Mouse (Mus musculus) thymus, adult 2 months (tissue): ENCODE measurements around the gene Serpinb13. TPM values are rescaled to one million over a fixed set of nuclear protein-coding genes. Genes with fewer than 3 reads are reported as not detected.

Source experiments
- DNase-seq: peaks from one replicate; pipeline ENCODE4 v3.0.0; 2021
- H3K27ac ChIP-seq: fragments of 200-500 bp; 2 replicates; pipeline ENCODE4 v1.5.1; 2012; ENCODE audit warnings: low read length, control low read depth; ENCODE audit not compliant: control insufficient read depth, insufficient read depth
- H3K27me3 ChIP-seq: fragments of 200-500 bp; 2 replicates; pipeline ENCODE4 v1.6.1; 2012; ENCODE audit warnings: mild to moderate bottlenecking, low read length, moderate library complexity, mixed read lengths; ENCODE audit not compliant: control insufficient read depth, insufficient read depth
- H3K36me3 ChIP-seq: fragments of 200-500 bp; 2 replicates; pipeline ENCODE4 v1.6.1; 2012; ENCODE audit warnings: mild to moderate bottlenecking, low read length, moderate library complexity; ENCODE audit not compliant: control insufficient read depth, insufficient read depth
- H3K4me1 ChIP-seq: fragments of 200-500 bp; replicated peaks from 2 replicates; pipeline ENCODE4 v1.6.1; 2012; ENCODE audit warnings: low read length; ENCODE audit not compliant: control insufficient read depth, insufficient read depth
- H3K4me3 ChIP-seq: fragments of 200-500 bp; 2 replicates; pipeline ENCODE4 v1.5.1; 2012; ENCODE audit warnings: mild to moderate bottlenecking, low read length, control low read depth, moderate library complexity; ENCODE audit not compliant: control insufficient read depth, insufficient read depth
- CTCF ChIP-seq: fragments of 200-500 bp; IDR thresholded peaks from 2 replicates; pipeline ENCODE4 v1.5.1; 2012; ENCODE audit warnings: mild to moderate bottlenecking, control low read depth, low read length, moderate library complexity, borderline replicate concordance; ENCODE audit not compliant: control insufficient read depth, poor library complexity, insufficient read depth; ENCODE audit errors: extremely low read depth
- POLR2A ChIP-seq: fragments of 200-500 bp; IDR thresholded peaks from 2 replicates; pipeline ENCODE4 v1.6.1; 2012; ENCODE audit warnings: mild to moderate bottlenecking, low read length, control low read depth, moderate library complexity; ENCODE audit not compliant: control insufficient read depth, poor library complexity, insufficient read depth; ENCODE audit errors: extremely low read depth
- WGBS: fragments of 180-500 bp; shearing (Covaris S2); methylation state at CpG from one replicate; pipeline ENCODE4 v1.1.7; 2018; 5-methylcytosine and 5-hydroxymethylcytosine counted together
- polyA plus RNA-seq: library from polyadenylated mRNA; depleted of rRNA; stranded (reverse); fragments of >200 nt; gene quantifications from 2 replicates; pipeline ENCODE4 v1.2.3, GENCODE M21; 2012; rRNA removed

Gene Serpinb13
- polyA plus RNA-seq, result 0.11 TPM in 1 of 2 replicates, not detected in the other

DNA sequence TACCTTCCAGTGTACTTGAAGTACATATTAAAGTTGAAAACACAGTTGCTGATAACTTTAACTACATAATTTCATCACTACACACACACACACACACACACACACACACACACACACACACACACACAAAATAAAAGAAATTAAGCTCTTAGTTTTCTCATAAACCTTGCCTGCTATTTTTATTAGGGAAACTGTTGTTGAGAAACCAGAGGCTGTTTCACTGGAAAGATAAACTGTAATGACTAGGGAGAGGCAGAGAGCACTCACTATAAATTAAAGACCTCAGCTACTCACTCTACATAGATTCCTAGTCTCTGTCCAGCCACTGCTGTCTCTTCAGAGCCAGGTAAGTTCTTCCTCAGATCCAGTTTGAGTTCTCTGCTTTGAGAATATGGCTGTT lies at the start of gene Serpinb13:
TSS of gene Serpinb13 (plus strand) at position 301 of the 400 bp plus-strand sequence.
- TF ChIP-seq CTCF, result no peak
- TF ChIP-seq POLR2A, result no peak
- H3K4me1 ChIP-seq, result no peaks in the 10 kb centered on the region
- no peak for DNase-seq

GRCm38 (mm10) chr1:106931954-106932353 lies 48.8 kb upstream of the Serpinb13 start:
- no peaks in the 10 kb centered on the region for H3K27me3 ChIP-seq
- TF ChIP-seq CTCF, result no peak
- no peak for TF ChIP-seq POLR2A
- WGBS, result 15% methylated on average over 4 of the region's 4 CpGs
- no peak for DNase-seq
- no peaks in the 10 kb centered on the region for H3K36me3 ChIP-seq
- H3K4me3 ChIP-seq, result no peak overlapping the region
- H3K27ac ChIP-seq, result no peak overlapping the region
- H3K4me1 ChIP-seq, result no peaks in the 10 kb centered on the region

More for the DNA sequence above, at the start of gene Serpinb13:
- Histone ChIP-seq H3K27ac (no peak within 1 kb of the TSS), H3K36me3 (no peaks in the 10 kb centered on the region), H3K27me3 (no peaks in the 10 kb centered on the region), H3K4me3 (no peak within 1 kb of the TSS)

- TF ChIP-seq CTCF, result no peak
- TF ChIP-seq POLR2A, result no peak
- no peak overlapping the region for H3K27ac ChIP-seq
- no peak for DNase-seq
Measured at GRCm38 (mm10) chr1:106933658-106934057, 47.1 kb upstream of the Serpinb13 start.

GRCm38 (mm10) chr1:106934265-106934664 lies 46.5 kb upstream of the Serpinb13 start, which contains the start of gene Serpinb12:
Gene Serpinb12 (plus strand): TSS chr1:106934449.
- Histone ChIP-seq H3K4me1 (no peaks in the 10 kb centered on the region), H3K36me3 (no peaks in the 10 kb centered on the region), H3K4me3 (no peak within 1 kb of the TSS), H3K27me3 (no peaks in the 10 kb centered on the region), H3K27ac (no peak within 1 kb of the TSS)
- 87% methylated on average over 6 of the region's 6 CpGs for WGBS
- DNase-seq, result no peak
- TF ChIP-seq CTCF, result no peak
- no peak for TF ChIP-seq POLR2A

More at GRCm38 (mm10) chr1:106933658-106934057, 47.1 kb upstream of the Serpinb13 start:
- Histone ChIP-seq H3K4me1 (no peaks in the 10 kb centered on the region), H3K4me3 (no peak overlapping the region), H3K36me3 (no peaks in the 10 kb centered on the region), H3K27me3 (no peaks in the 10 kb centered on the region)

DNA sequence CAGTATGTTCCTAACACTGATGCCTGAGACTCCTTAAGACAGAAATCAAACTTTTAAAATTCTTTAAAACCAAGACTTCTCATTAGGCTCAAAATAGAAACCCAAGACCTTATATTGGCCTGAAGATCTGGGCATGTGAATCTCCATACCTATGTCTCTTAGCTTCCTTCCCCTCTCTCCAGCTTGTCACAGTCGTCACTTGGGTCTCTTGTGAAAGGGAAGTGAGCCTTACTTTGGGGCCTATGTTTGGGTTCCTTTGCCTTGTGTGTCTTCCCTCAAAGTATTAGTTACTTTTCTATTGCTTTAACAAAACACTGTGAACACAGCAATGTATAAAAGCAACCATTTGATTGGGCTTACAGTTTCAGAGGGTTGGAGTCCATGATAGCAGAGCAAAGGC lies 33.6 kb upstream of the Serpinb13 start:
- no peaks in the 10 kb centered on the region for H3K36me3 ChIP-seq
- no peaks in the 10 kb centered on the region for H3K4me1 ChIP-seq
- no peak for DNase-seq

DNA sequence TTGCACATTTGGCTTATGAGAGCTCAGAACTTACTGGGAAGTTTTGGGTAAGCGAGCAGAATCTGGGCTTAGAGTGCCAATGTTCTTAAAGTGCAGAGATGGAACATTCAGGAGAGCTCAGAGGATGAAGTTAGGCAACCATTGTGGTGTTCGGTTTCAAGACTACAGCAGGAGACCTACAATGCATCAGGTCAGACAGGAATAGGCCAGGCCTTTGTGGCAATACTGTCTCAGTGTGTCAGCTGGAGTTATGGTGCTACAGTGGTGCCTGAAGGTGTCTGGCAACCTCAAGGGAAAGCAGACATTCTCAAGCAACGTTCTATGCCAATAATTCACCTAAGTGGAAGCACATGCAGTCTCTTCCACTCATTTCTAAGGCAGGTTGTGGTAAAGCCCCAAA lies 20.8 kb upstream of the Serpinb13 start:
- no peaks in the 10 kb centered on the region for H3K27me3 ChIP-seq
- no peak for DNase-seq
- no peaks in the 10 kb centered on the region for H3K4me1 ChIP-seq
- no peak overlapping the region for H3K4me3 ChIP-seq
- 88% methylated on average over 3 of the region's 3 CpGs for WGBS
- TF ChIP-seq CTCF (no peak), POLR2A (no peak)
- H3K36me3 ChIP-seq, result no peaks in the 10 kb centered on the region
- no peak overlapping the region for H3K27ac ChIP-seq

More for the DNA sequence above, 33.6 kb upstream of the Serpinb13 start:
- WGBS, result 96% methylated on average over 1 of the region's 1 CpGs
- Histone ChIP-seq H3K4me3 (no peak overlapping the region), H3K27ac (no peak overlapping the region), H3K27me3 (no peaks in the 10 kb centered on the region)
- no peak for TF ChIP-seq CTCF
- no peak for TF ChIP-seq POLR2A

GRCm38 (mm10) chr1:106961023-106961422 lies 19.8 kb upstream of the Serpinb13 start:
- peak; percentile 7 for DNase-seq
- Histone ChIP-seq H3K4me1 (no peaks in the 10 kb centered on the region), H3K36me3 (no peaks in the 10 kb centered on the region), H3K4me3 (no peak overlapping the region), H3K27ac (no peak overlapping the region), H3K27me3 (no peaks in the 10 kb centered on the region)
- WGBS, result 8% methylated on average over 3 of the region's 3 CpGs
- TF ChIP-seq CTCF (no peak), POLR2A (no peak)
